Mouse (Mus musculus) lung, postnatal 0 days (tissue): ENCODE measurements around the gene Insr. TPM values are rescaled to one million over a fixed set of nuclear protein-coding genes. Genes with fewer than 3 reads are reported as not detected.
A peak's percentile ranks its signal among the peaks of the same experiment; 100 is the strongest.
"Not testable (repeated sequence)": the region's sequence is repeated elsewhere in the genome, so short reads cannot be mapped to it uniquely, and the experiment has no call there.

Experiments used
- ATAC-seq: fragments of 200-750 bp; cut with Nextera tagmentation; 2 replicates; pipeline ENCODE4 v1.8.0; 2017; ENCODE audit warnings: moderate library complexity
- DNase-seq: peaks from one replicate; pipeline ENCODE4 v3.0.0-alpha.2; 2016; ENCODE audit warnings: low spot score
- H3K27ac ChIP-seq: fragments of 300-500 bp; sonication (generic); 2 replicates; pipeline ENCODE4 v1.5.1; 2014; ENCODE audit warnings: antibody characterized with exemption, mild to moderate bottlenecking, low read length, mixed read lengths
- H3K27me3 ChIP-seq: fragments of 300-500 bp; sonication (generic); replicated peaks from 2 replicates; pipeline ENCODE4 v1.6.1; 2014; ENCODE audit warnings: low read length, mixed read lengths; ENCODE audit not compliant: insufficient read depth
- H3K36me3 ChIP-seq: fragments of 300-500 bp; sonication (generic); 2 replicates; pipeline ENCODE4 v1.6.1; 2014; ENCODE audit warnings: low read length, mixed read lengths; ENCODE audit not compliant: insufficient read depth
- H3K4me1 ChIP-seq: fragments of 300-500 bp; sonication (generic); 2 replicates; pipeline ENCODE4 v1.6.1; 2014; ENCODE audit warnings: antibody characterized with exemption, low read depth, low read length, mixed read lengths; ENCODE audit not compliant: insufficient read depth
- H3K4me2 ChIP-seq: fragments of 300-500 bp; sonication (generic); replicated peaks from 2 replicates; pipeline ENCODE4 v1.6.1; 2014; ENCODE audit warnings: low read depth, mild to moderate bottlenecking, low read length, moderate library complexity, mixed read lengths
- H3K4me3 ChIP-seq: fragments of 300-500 bp; sonication (generic); 2 replicates; pipeline ENCODE4 v1.5.1; 2014; ENCODE audit warnings: low read depth, low read length
- H3K9ac ChIP-seq: fragments of 300-500 bp; sonication (generic); replicated peaks from 2 replicates; pipeline ENCODE4 v1.6.1; 2014; ENCODE audit warnings: low read depth, mild to moderate bottlenecking
- H3K9me3 ChIP-seq: fragments of 300-500 bp; sonication (generic); 2 replicates; pipeline ENCODE4 v1.6.1; 2016; ENCODE audit warnings: low read length, mixed read lengths
- CTCF ChIP-seq: IDR thresholded peaks from 2 replicates; pipeline ENCODE4 v1.5.1; 2016; ENCODE audit warnings: antibody characterized with exemption, mild to moderate bottlenecking
- EP300 ChIP-seq: IDR thresholded peaks from 2 replicates; pipeline ENCODE4 v1.6.1; 2016; ENCODE audit warnings: antibody characterized with exemption, mild to moderate bottlenecking, control low read depth
- WGBS: fragments of 180-500 bp; shearing (Covaris S2); extraction: QIAGEN DNeasy Blood & Tissue Kit; methylation state at CpG from one replicate; pipeline ENCODE4 v1.1.7; 2014; 5-methylcytosine and 5-hydroxymethylcytosine counted together
- polyA plus RNA-seq: library from polyadenylated mRNA; unstranded; fragments of >200 nt; fragmentation: Nextera tagmentation; extraction: Ambion mirVana; gene quantifications from 2 replicates; pipeline ENCODE4 v1.2.1, GENCODE M21; 2015

The Insr gene
- polyA plus RNA-seq, 1 experiment from 2014 or later: 27.1 TPM

- Histone ChIP-seq H3K27me3 (no peaks in the 10 kb centered on the region), H3K4me3 (no peak overlapping the region), H3K9me3 (no peaks in the 10 kb centered on the region), H3K4me1 (no peaks in the 10 kb centered on the region; the same call in 1 of the 2 replicates), H3K27ac (no peak overlapping the region), H3K36me3 (peaks cover 11% of the 10 kb centered on the region; the same call in 1 of the 2 replicates), H3K9ac (no peak overlapping the region), H3K4me2 (no peak overlapping the region)
- ATAC-seq (no peak), DNase-seq (no peak)
- TF ChIP-seq CTCF: no peak
- TF ChIP-seq EP300: no peak
Observed at GRCm38 (mm10) chr8:3208729-3209128, 70.7 kb downstream of the Insr start.

- ATAC-seq (no peak), DNase-seq (no peak)
- Histone ChIP-seq H3K27me3 (no peaks in the 10 kb centered on the region), H3K4me2 (no peak overlapping the region), H3K9ac (no peak overlapping the region), H3K4me1 (no peaks in the 10 kb centered on the region; the same call in 1 of the 2 replicates), H3K4me3 (no peak overlapping the region), H3K36me3 (peaks cover 20% of the 10 kb centered on the region; the same call in 1 of the 2 replicates), H3K9me3 (no peaks in the 10 kb centered on the region), H3K27ac (no peak overlapping the region)
- 87% methylated on average over 3 of the region's 3 CpGs for WGBS
- no peak for TF ChIP-seq CTCF
Observed at GRCm38 (mm10) chr8:3204758-3205443, 74.5 kb downstream of the Insr start.

GRCm38 (mm10) chr8:3202792-3203191 is 76.6 kb downstream of the Insr start:
- no peak overlapping the region for H3K4me2 ChIP-seq
- ATAC-seq (no peak), DNase-seq (no peak)
- no peaks in the 10 kb centered on the region for H3K4me1 ChIP-seq
- H3K27me3 ChIP-seq: no peaks in the 10 kb centered on the region
- TF ChIP-seq CTCF (no peak), EP300 (no peak)
- H3K9me3 ChIP-seq: no peaks in the 10 kb centered on the region
- H3K36me3 ChIP-seq: peaks cover 22% of the 10 kb centered on the region; the same call in 1 of the 2 replicates
- H3K27ac ChIP-seq: no peak overlapping the region
- H3K9ac ChIP-seq: no peak overlapping the region
- H3K4me3 ChIP-seq: no peak overlapping the region
- WGBS: 92% methylated on average over 7 of the region's 7 CpGs

GRCm38 (mm10) chr8:3194297-3194696 is 85.1 kb downstream of the Insr start:
- H3K27ac ChIP-seq, H3K9ac ChIP-seq, H3K4me2 ChIP-seq, H3K27me3 ChIP-seq, H3K9me3 ChIP-seq, DNase-seq, H3K4me1 ChIP-seq, ATAC-seq, H3K4me3 ChIP-seq: not testable (repeated sequence)
- H3K36me3 ChIP-seq: peaks cover 69% of the 10 kb centered on the region

GRCm38 (mm10) chr8:3191006-3191405 is 88.4 kb downstream of the Insr start:
- H3K27ac ChIP-seq: no peak overlapping the region
- H3K4me3 ChIP-seq: no peak overlapping the region
- H3K27me3 ChIP-seq: no peaks in the 10 kb centered on the region
- peaks cover 77% of the 10 kb centered on the region for H3K36me3 ChIP-seq
- no peak for DNase-seq
- H3K9me3 ChIP-seq: no peaks in the 10 kb centered on the region
- H3K4me2 ChIP-seq: no peak overlapping the region
- H3K4me1 ChIP-seq: no peaks in the 10 kb centered on the region
- TF ChIP-seq CTCF (no peak), EP300 (no peak)
- H3K9ac ChIP-seq: no peak overlapping the region
- no peak for ATAC-seq

GRCm38 (mm10) chr8:3187456-3187855 is 92.0 kb downstream of the Insr start:
- no peak overlapping the region for H3K27ac ChIP-seq
- H3K9me3 ChIP-seq: no peaks in the 10 kb centered on the region
- ATAC-seq: peak; percentile 46
- no peak overlapping the region for H3K4me3 ChIP-seq
- 71% methylated on average over 1 of the region's 1 CpGs for WGBS
- no peak for DNase-seq
- H3K4me1 ChIP-seq: no peaks in the 10 kb centered on the region
- H3K27me3 ChIP-seq: no peaks in the 10 kb centered on the region
- H3K36me3 ChIP-seq: peaks cover 63% of the 10 kb centered on the region
- no peak overlapping the region for H3K9ac ChIP-seq
- H3K4me2 ChIP-seq: no peak overlapping the region
- TF ChIP-seq EP300 (no peak), CTCF (no peak)

GRCm38 (mm10) chr8:3179930-3180329 is 99.5 kb downstream of the Insr start:
- no peak for TF ChIP-seq EP300
- TF ChIP-seq CTCF: peak; percentile 59
- H3K27me3 ChIP-seq: no peaks in the 10 kb centered on the region
- WGBS: 69% methylated on average over 1 of the region's 1 CpGs
- no peaks in the 10 kb centered on the region for H3K9me3 ChIP-seq
- no peak for ATAC-seq
- H3K4me1 ChIP-seq: no peaks in the 10 kb centered on the region
- peak; percentile 44 for DNase-seq
- no peak overlapping the region for H3K4me2 ChIP-seq
- H3K27ac ChIP-seq: no peak overlapping the region
- H3K4me3 ChIP-seq: no peak overlapping the region
- H3K9ac ChIP-seq: no peak overlapping the region
- peaks cover 26% of the 10 kb centered on the region for H3K36me3 ChIP-seq
